Mouse (Mus musculus): Measurements from ENCODE around the gene Slc44a2.
A peak's percentile ranks its signal among the peaks of the same experiment; 100 is the strongest.
"Not testable (repeated sequence)": the region's sequence is repeated elsewhere in the genome, so short reads cannot be mapped to it uniquely, and the experiment has no call there.

The Slc44a2 gene

DNA sequence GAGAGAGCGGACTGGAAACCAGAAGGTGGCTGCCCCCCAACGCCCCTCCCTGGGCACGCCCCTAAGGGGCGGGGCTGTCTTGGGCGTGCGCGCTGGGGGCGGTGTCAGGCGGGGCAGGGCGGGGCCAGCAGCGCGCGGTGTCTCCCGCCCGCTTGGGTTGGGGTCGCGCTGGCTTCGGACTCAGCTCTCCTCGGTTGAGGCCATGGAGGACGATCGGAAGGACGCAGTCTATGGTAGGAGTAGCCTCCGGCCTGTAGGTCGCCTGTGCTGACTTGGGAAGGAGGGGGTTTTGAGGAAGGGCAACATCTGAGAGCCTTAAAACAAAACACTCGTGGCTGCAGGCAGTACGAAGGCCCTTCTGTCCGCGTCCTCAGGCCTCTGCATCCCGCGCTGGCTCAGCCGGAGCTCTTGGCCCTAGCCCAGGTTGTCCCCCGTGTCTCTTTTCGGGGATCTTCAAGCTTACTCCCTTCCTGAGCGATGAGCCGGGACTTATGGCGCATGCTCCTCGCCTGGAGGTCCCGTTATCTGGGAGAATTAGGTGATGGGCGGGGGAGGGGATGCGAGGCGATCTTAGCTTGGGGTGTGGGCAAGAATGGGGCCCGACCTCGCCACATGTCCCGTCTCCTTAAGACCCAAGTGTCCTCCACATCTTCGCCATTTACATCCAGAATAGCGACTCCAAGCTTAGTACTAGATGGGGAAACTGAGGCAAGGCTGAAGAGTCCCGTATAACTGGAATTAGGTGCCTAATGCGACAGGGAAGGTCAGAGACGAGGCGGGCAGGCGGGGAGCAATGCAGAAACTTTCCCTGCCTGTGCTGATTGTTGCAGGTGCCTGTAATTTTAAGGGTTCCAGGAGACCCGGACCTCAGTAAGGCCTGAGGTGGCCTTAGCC, at the start of gene Slc44a2:
Slc44a2 (plus strand) TSS at position 80 of the 894 bp plus-strand sequence.
- DNase-seq (ENCODE audit: low read depth, low spot score), result no peak

- no peak for DNase-seq (ENCODE audit: low read depth, low spot score)
Measured at GRCm38 (mm10) chr9:21272391-21272790, 48.1 kb upstream of the Slc44a2 start.

GRCm38 (mm10) chr9:21273094-21273493, 47.4 kb upstream of the Slc44a2 start:
- no peak for DNase-seq (ENCODE audit: low read depth, low spot score)

GRCm38 (mm10) chr9:21273520-21274228, 46.8 kb upstream of the Slc44a2 start:
- no peak for DNase-seq (ENCODE audit: low read depth, low spot score)

GRCm38 (mm10) chr9:21274336-21274735, 46.2 kb upstream of the Slc44a2 start:
- no peak for DNase-seq (ENCODE audit: low read depth, low spot score)

- DNase-seq (ENCODE audit: low read depth, low spot score), result no peak
Measured at GRCm38 (mm10) chr9:21275013-21275710, 45.3 kb upstream of the Slc44a2 start.

- no peak for DNase-seq (ENCODE audit: low read depth, low spot score)
Measured at GRCm38 (mm10) chr9:21275727-21276126, 44.8 kb upstream of the Slc44a2 start.

- DNase-seq (ENCODE audit: low read depth, low spot score), result no peak
Measured at GRCm38 (mm10) chr9:21276307-21276706, 44.2 kb upstream of the Slc44a2 start.

GRCm38 (mm10) chr9:21277776-21278175, 42.7 kb upstream of the Slc44a2 start:
- no peak for DNase-seq (ENCODE audit: low read depth, low spot score)

GRCm38 (mm10) chr9:21283591-21283990, 36.9 kb upstream of the Slc44a2 start:
- no peak for DNase-seq (ENCODE audit: low read depth, low spot score)

GRCm38 (mm10) chr9:21283994-21284393, 36.5 kb upstream of the Slc44a2 start:
- no peak for DNase-seq (ENCODE audit: low read depth, low spot score)

GRCm38 (mm10) chr9:21286753-21287152, 33.7 kb upstream of the Slc44a2 start:
- no peak for DNase-seq (ENCODE audit: low read depth, low spot score)

DNA sequence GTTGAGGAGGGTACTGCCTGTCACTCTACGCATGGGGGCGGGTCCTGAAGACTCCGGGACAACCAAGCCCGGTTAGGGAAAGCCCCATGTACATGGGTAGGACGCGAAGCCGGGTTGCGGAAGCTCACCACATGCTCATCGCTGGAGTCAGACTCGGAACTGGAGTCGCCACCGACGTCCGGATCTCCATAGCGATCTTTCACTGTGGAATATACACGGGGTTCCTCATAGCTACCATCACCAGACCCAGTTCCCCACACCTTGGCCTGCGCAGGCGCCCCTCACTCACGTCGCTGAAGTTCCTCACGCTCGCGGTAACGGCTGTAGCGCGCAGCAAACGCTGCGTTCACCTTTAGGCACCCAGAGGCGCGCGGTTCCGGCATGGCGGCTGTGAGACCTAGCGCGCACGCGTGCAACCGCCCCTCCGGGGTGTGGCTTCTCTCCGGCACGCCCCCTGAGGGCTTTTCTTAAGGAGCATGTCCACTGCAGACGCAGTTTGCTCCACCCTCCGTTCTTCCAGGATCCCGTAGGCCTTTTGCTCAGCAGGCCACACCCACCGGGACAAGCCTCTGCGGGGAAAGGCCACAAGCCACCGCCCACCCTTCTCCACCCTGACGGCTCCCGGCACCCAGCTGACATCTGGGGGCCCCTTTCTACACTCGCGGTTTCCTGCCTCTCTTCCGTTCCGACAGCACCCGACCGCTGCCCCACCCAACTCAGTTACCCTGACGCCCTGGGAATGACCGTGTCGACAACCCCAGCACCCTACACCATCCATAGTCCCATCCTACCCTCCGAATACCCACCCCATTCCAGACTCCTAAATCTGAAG, 32.7 kb upstream of the Slc44a2 start, which contains the start of gene Kri1:
Kri1 (minus strand) TSS at position 399 of the 832 bp plus-strand sequence.
- peak; percentile 95 for DNase-seq (ENCODE audit: low read depth, low spot score)

DNA sequence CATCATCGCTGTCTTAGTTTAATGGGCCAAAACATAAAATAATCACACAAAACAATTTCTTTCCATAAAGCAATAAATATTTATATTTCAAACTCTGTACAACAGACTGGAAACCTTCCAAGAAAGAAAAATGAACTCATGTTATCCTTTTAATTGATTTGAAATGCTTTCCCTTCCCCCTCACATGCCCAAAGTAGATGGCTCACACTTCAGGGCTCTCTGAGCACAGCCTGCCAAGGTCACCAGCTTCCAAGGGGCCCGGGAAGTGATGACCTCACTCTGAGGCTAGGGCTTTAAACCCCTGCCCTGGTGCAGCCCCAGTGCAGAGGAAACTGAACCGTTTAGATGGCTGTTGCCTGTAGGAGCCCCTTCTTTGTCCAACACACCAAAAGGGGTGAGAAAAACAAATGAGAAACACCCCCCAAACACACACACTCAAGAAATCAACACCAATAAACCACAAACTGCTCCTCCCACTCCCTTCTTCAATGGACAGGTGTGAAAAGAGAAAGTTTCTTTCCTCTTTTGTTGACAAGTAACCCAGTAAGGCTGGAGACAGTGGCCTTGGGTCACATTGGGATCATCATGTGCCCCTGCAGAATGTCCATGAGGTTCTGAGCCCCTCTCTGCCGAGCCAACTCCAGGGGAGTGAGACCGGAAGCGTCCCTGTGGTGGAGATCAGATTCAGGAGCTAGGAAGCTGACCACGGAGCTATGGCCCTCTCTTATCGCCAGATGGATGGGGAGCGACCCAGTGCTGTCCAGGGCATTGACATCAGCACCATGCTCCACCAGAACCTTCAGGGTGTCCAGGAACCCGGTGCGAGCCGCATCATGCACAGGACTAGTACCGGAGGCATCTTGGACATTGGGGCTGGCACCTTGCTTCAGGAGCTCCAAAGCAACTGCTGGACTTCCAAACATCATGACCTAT, 31.8 kb upstream of the Slc44a2 start:
- DNase-seq (ENCODE audit: low read depth, low spot score), result no peak

DNA sequence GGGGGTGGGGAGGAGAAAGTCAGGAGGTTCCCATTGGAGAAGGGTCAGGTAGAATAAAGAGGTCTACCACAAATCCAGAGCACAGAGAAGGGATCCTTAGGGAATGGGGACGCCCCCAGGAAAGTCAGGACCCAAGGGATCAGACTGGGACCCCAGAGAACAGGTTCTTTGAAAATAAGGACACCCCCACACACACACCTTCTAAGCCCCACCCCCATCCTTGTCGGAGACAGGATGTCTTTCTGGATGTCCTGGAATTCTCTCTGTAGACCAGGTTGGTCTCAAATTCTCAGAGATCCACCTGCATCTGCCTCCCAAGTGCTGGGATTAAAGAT, 31.2 kb upstream of the Slc44a2 start:
- no peak for DNase-seq (ENCODE audit: low read depth, low spot score)

GRCm38 (mm10) chr9:21290589-21290988, 29.9 kb upstream of the Slc44a2 start:
- DNase-seq (ENCODE audit: low read depth, low spot score), result no peak

DNA sequence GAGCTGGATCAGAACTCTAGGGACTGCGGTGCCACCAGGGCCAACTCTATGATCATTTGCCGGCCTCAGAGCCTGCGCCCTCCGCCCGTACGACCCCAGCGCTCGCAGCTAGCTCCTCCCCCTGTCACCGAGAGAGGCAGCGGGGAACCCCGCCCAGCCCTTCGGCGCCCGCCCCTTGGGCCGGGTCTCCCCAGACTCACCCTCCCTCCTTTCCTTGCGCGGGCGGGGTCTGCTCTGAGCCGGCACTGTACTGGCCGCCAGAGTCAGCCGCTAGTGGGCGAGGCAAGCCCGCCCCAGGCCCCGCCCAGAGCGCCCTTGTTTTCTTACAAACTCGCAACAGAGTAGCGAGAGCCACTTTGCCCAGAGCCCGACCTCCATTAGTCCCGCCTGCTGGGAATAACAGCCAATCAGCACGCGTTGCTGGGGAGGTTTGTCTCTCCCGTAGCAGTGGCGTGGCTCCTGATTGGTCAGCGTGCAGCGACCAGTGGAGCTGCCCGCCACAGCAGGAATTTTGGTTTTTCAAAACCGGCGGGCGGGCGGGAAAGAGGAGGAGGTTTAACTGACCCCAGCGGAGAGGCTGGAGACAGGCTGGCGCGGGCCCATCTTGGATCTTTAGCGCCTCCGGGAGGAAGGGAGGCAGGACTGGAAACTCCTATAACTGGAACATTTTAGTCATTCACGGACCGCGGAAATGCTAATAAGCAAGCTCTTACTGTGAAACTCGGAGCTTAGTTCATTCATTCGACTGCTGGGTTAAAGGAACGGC, 29.3 kb upstream of the Slc44a2 start, which contains the start of gene Cdkn2d:
Cdkn2d (minus strand) TSS at position 386 of the 766 bp plus-strand sequence.
- peak; percentile 100 for DNase-seq (ENCODE audit: low read depth, low spot score)

GRCm38 (mm10) chr9:21291868-21292267, 28.6 kb upstream of the Slc44a2 start:
- DNase-seq (ENCODE audit: low read depth, low spot score), result not testable (repeated sequence)

- DNase-seq (ENCODE audit: low read depth, low spot score), result no peak
Measured at GRCm38 (mm10) chr9:21292271-21292670, 28.2 kb upstream of the Slc44a2 start.

Measured in WW6 (cell line).